Mouse (Mus musculus): ENCODE measurements around the gene Dnajb4.

DNA sequence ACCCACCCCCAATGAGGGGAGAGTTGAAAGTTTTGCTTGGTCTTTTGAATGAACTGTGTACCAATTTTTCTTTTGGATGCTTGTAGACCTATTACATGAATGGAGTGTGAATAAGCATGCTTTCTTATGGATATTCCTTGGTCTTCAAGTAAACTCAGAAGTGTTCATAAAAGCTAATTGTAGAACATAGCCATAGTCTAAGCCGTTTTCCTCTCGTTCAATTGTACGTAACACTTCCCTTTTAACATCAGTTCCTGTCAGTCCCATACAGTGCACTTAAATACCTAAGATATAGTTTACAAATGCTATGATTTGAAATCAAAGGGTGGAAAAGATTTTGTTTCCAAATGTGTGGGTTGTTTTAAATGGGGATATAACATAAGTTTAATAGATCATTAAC, 3.3 kb upstream of the Dnajb4 start:
- no peak for TF ChIP-seq GATA1 (IDR thresholded peaks at IDR 0.05; ENCODE audit: borderline replicate concordance, low read length)
- TF ChIP-seq FLI1 (IDR thresholded peaks at IDR 0.05; ENCODE audit: low read length) = no peak

Measured in megakaryocyte, embryonic 14.5 days (primary cell).